Mouse (Mus musculus) gastrocnemius, postnatal 10 days (tissue): ENCODE data around the gene Dolk. TPM values are rescaled to one million over a fixed set of nuclear protein-coding genes. Genes with fewer than 3 reads are reported as not detected.

Experiments
- DNase-seq: peaks from one replicate; pipeline ENCODE4 v3.0.0; 2021; ENCODE audit warnings: mixed read lengths
- long read RNA-seq, 2 experiments: library from polyadenylated mRNA; stranded (forward); transcript quantifications; one replicate each; pipeline ENCODE4 v2.0.0; 2021
- total RNA-seq, 2 experiments: library from RNA; stranded (reverse); gene quantifications; 2 replicates each; pipeline ENCODE4 v1.2.3; 2021

Gene Dolk
- 10 to 100 TPM; 17.3 to 18.3 TPM for total RNA-seq
- long read RNA-seq, experiment 1, transcript Dolk-201 (1 exons, 2,104 nt), result major isoform, 45 of 46 reads
- long read RNA-seq, experiment 1, partial matches to known transcripts, result 0 of 46 reads
- long read RNA-seq, experiment 1, other reads (novel, unspliced or antisense), result 1 of 46 reads
- long read RNA-seq, experiment 2, transcript Dolk-201 (1 exons, 2,104 nt), result major isoform, 46 of 46 reads
- long read RNA-seq, experiment 2, partial matches to known transcripts, result 0 of 46 reads
- long read RNA-seq, experiment 2, other reads (novel, unspliced or antisense), result 0 of 46 reads

GRCm38 (mm10) chr2:30286192-30287026 lies at the start of gene Dolk, which contains the start of gene Nup188:
Gene Dolk, minus strand, starts transcription at chr2:30286334.
Gene Nup188, plus strand, starts transcription at chr2:30286397.
- DNase-seq, result peak; percentile 99

- DNase-seq, result no peak
These were observed 49.2 kb upstream of the Dolk start for GRCm38 (mm10) chr2:30335324-30335723.

- no peak for DNase-seq
These were observed 42.7 kb upstream of the Dolk start for GRCm38 (mm10) chr2:30328791-30329190.

GRCm38 (mm10) chr2:30327276-30327675 lies 41.1 kb upstream of the Dolk start:
- DNase-seq, result no peak

GRCm38 (mm10) chr2:30325296-30325695 lies 39.2 kb upstream of the Dolk start:
- no peak for DNase-seq

- DNase-seq, result no peak
These were observed 37.0 kb upstream of the Dolk start for GRCm38 (mm10) chr2:30323111-30323510.

- DNase-seq, result no peak
These were observed 33.1 kb upstream of the Dolk start for GRCm38 (mm10) chr2:30319260-30319659.

- no peak for DNase-seq
These were observed 30.8 kb upstream of the Dolk start for GRCm38 (mm10) chr2:30316955-30317354.

GRCm38 (mm10) chr2:30316136-30316535 lies 30.0 kb upstream of the Dolk start:
- no peak for DNase-seq

GRCm38 (mm10) chr2:30311481-30311880 lies 25.3 kb upstream of the Dolk start:
- no peak for DNase-seq

GRCm38 (mm10) chr2:30309351-30309750 lies 23.2 kb upstream of the Dolk start:
- no peak for DNase-seq

GRCm38 (mm10) chr2:30306087-30306486 lies 20.0 kb upstream of the Dolk start:
- no peak for DNase-seq

- no peak for DNase-seq
These were observed 13.8 kb upstream of the Dolk start for GRCm38 (mm10) chr2:30299966-30300365.

- no peak for DNase-seq
These were observed 13.4 kb upstream of the Dolk start for GRCm38 (mm10) chr2:30299525-30299924.

GRCm38 (mm10) chr2:30287027-30287373 lies 866 bp upstream of the Dolk start:
- no peak for DNase-seq

GRCm38 (mm10) chr2:30285416-30286181 lies 535 bp downstream of the Dolk start:
- no peak for DNase-seq

- no peak for DNase-seq
These were observed 1.1 kb downstream of the Dolk start for GRCm38 (mm10) chr2:30285004-30285403.

GRCm38 (mm10) chr2:30283193-30283592 lies 2.9 kb downstream of the Dolk start:
- DNase-seq, result no peak

- no peak for DNase-seq
These were observed 4.5 kb downstream of the Dolk start for GRCm38 (mm10) chr2:30281651-30282050.

GRCm38 (mm10) chr2:30280743-30281142 lies 5.4 kb downstream of the Dolk start, which contains the start of gene Gm28038:
Gene Gm28038, plus strand, starts transcription at chr2:30281043.
- DNase-seq, result no peak

GRCm38 (mm10) chr2:30270134-30270533 lies 16.0 kb downstream of the Dolk start:
- peak; percentile 39 for DNase-seq

- no peak for DNase-seq
These were observed 16.7 kb downstream of the Dolk start for GRCm38 (mm10) chr2:30269241-30269990.
